Mouse (Mus musculus) left cerebral cortex, adult 6 months (tissue): Measurements from ENCODE around the gene Gbp6. TPM values are rescaled to one million over a fixed set of nuclear protein-coding genes. Genes with fewer than 3 reads are reported as not detected.

Experiments
- long read RNA-seq, 2 experiments: library from polyadenylated mRNA; unstranded; transcript quantifications; one replicate each; pipeline ENCODE4 v2.0.0; 2019 to 2020
- polyA plus RNA-seq: library from polyadenylated mRNA; unstranded; fragments of <200 nt; fragmentation: Nextera tagmentation; gene quantifications from 2 replicates; pipeline ENCODE4 v1.2.3, GENCODE M21; 2021

The Gbp6 gene
- 1.3 and 1.6 TPM in 2 replicates for polyA plus RNA-seq
- long read RNA-seq, experiment 1, partial matches to known transcripts, result 0 of 1 reads
- long read RNA-seq, experiment 1, other reads (novel, unspliced or antisense), result 0 of 1 reads
- long read RNA-seq, experiment 2, partial matches to known transcripts, result 1 of 2 reads
- long read RNA-seq, experiment 2, other reads (novel, unspliced or antisense), result 1 of 2 reads

GRCm38 (mm10) chr5:105293226-105294165 is at the start of gene Gbp6, which contains the start of gene Gm43302:
TSS of gene Gbp6 (minus strand) at chr5:105293698.
TSS of gene Gm43302 (minus strand) at chr5:105293695.

GRCm38 (mm10) chr5:105239483-105240047 is 53.9 kb downstream of the Gbp6 start, which contains the start of gene Gbp10:
TSS of gene Gbp10 (minus strand) at chr5:105239533.

Other genes starting within 250 kb of the Gbp6 start
- 0.59 and 1.0 TPM in 2 replicates for gene Gbp9, start 154.2 kb downstream of the Gbp6 start, polyA plus RNA-seq
- gene Gbp8, start 154.2 kb downstream of the Gbp6 start, polyA plus RNA-seq, result 0.16 and 0.31 TPM in 2 replicates
- 0.77 and 1.0 TPM in 2 replicates for gene Gbp4, start 154.1 kb downstream of the Gbp6 start, polyA plus RNA-seq
- 0.26 TPM in 1 of 2 replicates, not detected in the other for gene Gbp10, start 54.2 kb downstream of the Gbp6 start, polyA plus RNA-seq
- gene Gm43302, start within 50 bp of the Gbp6 start, polyA plus RNA-seq, result not detected in 2 replicates
- 9.5 and 28.9 TPM in 2 replicates for gene Lrrc8b, start 122.1 kb upstream of the Gbp6 start, polyA plus RNA-seq
- gene Lrrc8c, start 225.7 kb upstream of the Gbp6 start, polyA plus RNA-seq, result 6.0 and 7.5 TPM in 2 replicates